Mouse (Mus musculus): ENCODE measurements around the gene Hrh2. TPM values are rescaled to one million over a fixed set of nuclear protein-coding genes. Genes with fewer than 3 reads are reported as not detected.

Hrh2 gene
- polyA plus RNA-seq, 1 experiment from 2014 or later, result 0.04 TPM

DNA sequence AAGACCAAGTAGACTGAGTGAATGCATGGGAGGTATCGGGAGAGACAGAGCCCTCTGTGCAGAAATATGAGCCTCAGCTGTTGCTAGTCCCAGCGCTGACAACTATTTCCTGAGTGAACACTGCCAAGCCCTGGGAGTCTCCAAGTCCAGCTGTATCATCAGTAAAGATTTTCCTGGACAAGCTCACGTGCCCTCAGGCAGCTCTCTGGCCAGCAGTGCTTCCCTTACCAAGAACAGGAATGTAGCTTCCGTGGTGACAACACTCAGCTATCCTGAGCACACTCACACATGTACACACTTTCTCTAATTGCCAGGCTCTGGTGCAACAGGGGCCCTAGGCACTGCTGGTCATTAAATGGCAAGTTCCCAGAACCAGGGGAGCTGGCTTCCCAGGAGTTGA is 57.1 kb downstream of the Hrh2 start:
- no peak overlapping the region for H3K9ac ChIP-seq (ENCODE audit: low read depth, low read length)
- no peak overlapping the region for H3K27ac ChIP-seq (ENCODE audit: low read depth, low read length)
- H3K9me3 ChIP-seq (ENCODE audit: control insufficient read depth), result no peaks in the 10 kb centered on the region
- H3K4me3 ChIP-seq (ENCODE audit: low read depth, low read length), result no peak overlapping the region
- no peak for ATAC-seq
- no peak for TF ChIP-seq CTCF (IDR thresholded peaks at IDR 0.05; ENCODE audit: low read depth)
- no peaks in the 10 kb centered on the region for H3K27me3 ChIP-seq (replicated peaks; ENCODE audit: control insufficient read depth, insufficient read depth, low read length)
- H3K4me1 ChIP-seq (replicated peaks; ENCODE audit: control insufficient read depth, insufficient read depth, low read length), result no peaks in the 10 kb centered on the region
- 37% methylated on average over 4 of the region's 4 CpGs for WGBS
- H3K36me3 ChIP-seq (ENCODE audit: control insufficient read depth, insufficient read depth), result no peaks in the 10 kb centered on the region
- H3K4me2 ChIP-seq (replicated peaks; ENCODE audit: low read depth), result no peak overlapping the region

DNA sequence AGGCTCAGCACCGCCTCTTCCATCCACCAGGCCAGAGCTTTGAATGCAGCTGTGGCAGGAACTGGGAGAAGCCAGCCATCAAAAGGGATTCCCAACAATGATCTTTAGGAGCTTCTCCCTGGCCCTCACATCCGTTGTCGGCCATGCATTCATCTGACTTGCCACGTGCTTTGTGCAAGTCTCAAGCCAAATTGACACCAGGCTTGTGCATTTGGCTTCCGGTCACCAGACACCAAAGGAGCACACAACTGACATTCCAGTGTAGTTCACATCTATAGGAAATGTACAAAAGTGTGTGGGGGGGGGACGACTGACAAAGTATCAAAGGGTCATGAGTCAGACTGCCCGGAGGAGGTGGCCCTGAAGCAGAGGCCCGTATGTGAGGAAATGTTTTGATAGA is 58.4 kb downstream of the Hrh2 start:
- Histone ChIP-seq H3K4me1 (replicated peaks; ENCODE audit: control insufficient read depth, insufficient read depth, low read length) (no peaks in the 10 kb centered on the region), H3K4me3 (ENCODE audit: low read depth, low read length) (no peak overlapping the region), H3K27ac (ENCODE audit: low read depth, low read length) (no peak overlapping the region), H3K9me3 (ENCODE audit: control insufficient read depth) (no peaks in the 10 kb centered on the region), H3K27me3 (replicated peaks; ENCODE audit: control insufficient read depth, insufficient read depth, low read length) (no peaks in the 10 kb centered on the region), H3K36me3 (ENCODE audit: control insufficient read depth, insufficient read depth) (no peaks in the 10 kb centered on the region), H3K9ac (ENCODE audit: low read depth, low read length) (no peak overlapping the region), H3K4me2 (replicated peaks; ENCODE audit: low read depth) (no peak overlapping the region)
- no peak for TF ChIP-seq CTCF (IDR thresholded peaks at IDR 0.05; ENCODE audit: low read depth)
- WGBS, result 64% methylated on average over 8 of the region's 8 CpGs
- no peak for ATAC-seq

DNA sequence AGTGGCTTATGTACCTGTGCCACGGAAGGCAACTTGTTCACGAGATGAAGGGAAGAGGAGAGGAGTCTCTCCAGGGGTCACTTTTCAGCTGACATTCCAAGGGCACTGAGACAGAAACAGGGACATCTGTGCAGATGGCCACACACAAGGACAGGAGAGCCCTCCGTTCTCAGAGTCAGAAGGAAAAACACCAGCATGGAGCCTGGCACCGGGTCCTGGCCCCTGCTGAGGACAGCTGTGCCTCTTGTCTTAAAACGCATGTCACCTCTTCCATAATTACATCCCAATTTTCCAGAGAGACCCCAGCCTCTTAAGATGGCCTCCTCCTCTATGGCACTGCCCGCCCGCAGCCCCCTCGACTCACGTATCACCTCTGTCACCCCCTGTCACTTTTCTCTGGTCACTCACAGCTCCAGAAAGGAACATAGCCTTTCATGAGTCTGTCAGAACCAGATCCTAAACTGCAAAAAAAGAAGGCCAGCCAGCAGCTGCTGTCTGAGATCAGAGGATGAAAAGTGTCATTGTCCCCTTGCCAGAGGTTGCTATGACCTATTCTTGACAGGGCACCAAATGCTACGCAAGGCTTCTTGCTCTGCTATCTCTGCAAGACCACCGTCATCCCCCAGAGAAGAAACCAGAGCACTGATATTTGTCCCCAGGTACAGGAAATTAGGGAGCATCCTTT is 59.8 kb downstream of the Hrh2 start:
- H3K4me3 ChIP-seq (ENCODE audit: low read depth, low read length), result no peak overlapping the region
- no peak for TF ChIP-seq CTCF (IDR thresholded peaks at IDR 0.05; ENCODE audit: low read depth)
- H3K36me3 ChIP-seq (ENCODE audit: control insufficient read depth, insufficient read depth), result no peaks in the 10 kb centered on the region
- no peak overlapping the region for H3K9ac ChIP-seq (ENCODE audit: low read depth, low read length)
- WGBS, result 87% methylated on average over 11 of the region's 11 CpGs
- H3K27ac ChIP-seq (ENCODE audit: low read depth, low read length), result no peak overlapping the region
- no peaks in the 10 kb centered on the region for H3K4me1 ChIP-seq (replicated peaks; ENCODE audit: control insufficient read depth, insufficient read depth, low read length)
- H3K9me3 ChIP-seq (ENCODE audit: control insufficient read depth), result no peaks in the 10 kb centered on the region
- no peak for ATAC-seq
- H3K4me2 ChIP-seq (replicated peaks; ENCODE audit: low read depth), result no peak overlapping the region
- no peaks in the 10 kb centered on the region for H3K27me3 ChIP-seq (replicated peaks; ENCODE audit: control insufficient read depth, insufficient read depth, low read length)

DNA sequence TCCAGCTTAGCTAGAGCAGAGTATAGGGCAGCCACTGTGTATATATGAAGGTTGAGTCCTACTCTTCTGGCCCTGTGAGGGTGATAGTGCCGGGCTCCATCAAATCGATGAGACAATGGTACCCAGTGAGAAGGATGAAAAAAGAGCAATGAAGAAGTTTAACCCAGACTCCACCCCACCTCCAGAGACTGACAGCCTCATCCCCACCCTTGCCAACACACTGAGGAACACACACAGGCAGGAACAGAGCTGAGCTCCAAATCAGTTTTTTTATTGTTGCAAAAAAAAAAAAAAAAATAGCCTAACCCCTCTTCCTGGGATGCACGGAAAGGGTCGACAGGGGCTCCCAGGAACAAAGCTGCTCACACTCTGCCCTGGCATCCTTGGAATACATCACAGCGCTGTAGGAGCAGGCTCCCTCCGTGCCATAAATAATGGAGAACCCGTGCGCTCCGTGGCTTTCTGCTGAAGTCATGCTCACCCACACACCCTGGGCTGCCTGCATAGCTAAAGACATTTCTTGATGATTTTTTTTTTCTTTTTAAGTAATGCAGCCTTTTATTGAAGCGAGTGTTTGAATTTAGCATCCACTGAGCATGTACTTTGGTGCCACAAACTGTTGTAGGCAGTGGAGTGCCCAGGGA is 65.8 kb downstream of the Hrh2 start:
- no peak overlapping the region for H3K4me2 ChIP-seq (replicated peaks; ENCODE audit: low read depth)
- ATAC-seq, result no peak
- no peaks in the 10 kb centered on the region for H3K4me1 ChIP-seq (replicated peaks; ENCODE audit: control insufficient read depth, insufficient read depth, low read length)
- no peaks in the 10 kb centered on the region for H3K9me3 ChIP-seq (ENCODE audit: control insufficient read depth)
- no peaks in the 10 kb centered on the region for H3K36me3 ChIP-seq (ENCODE audit: control insufficient read depth, insufficient read depth)
- no peaks in the 10 kb centered on the region for H3K27me3 ChIP-seq (replicated peaks; ENCODE audit: control insufficient read depth, insufficient read depth, low read length)
- no peak overlapping the region for H3K9ac ChIP-seq (ENCODE audit: low read depth, low read length)
- H3K27ac ChIP-seq (ENCODE audit: low read depth, low read length), result no peak overlapping the region
- TF ChIP-seq CTCF (IDR thresholded peaks at IDR 0.05; ENCODE audit: low read depth), result no peak
- WGBS, result 23% methylated on average over 10 of the region's 10 CpGs
- no peak overlapping the region for H3K4me3 ChIP-seq (ENCODE audit: low read depth, low read length)

DNA sequence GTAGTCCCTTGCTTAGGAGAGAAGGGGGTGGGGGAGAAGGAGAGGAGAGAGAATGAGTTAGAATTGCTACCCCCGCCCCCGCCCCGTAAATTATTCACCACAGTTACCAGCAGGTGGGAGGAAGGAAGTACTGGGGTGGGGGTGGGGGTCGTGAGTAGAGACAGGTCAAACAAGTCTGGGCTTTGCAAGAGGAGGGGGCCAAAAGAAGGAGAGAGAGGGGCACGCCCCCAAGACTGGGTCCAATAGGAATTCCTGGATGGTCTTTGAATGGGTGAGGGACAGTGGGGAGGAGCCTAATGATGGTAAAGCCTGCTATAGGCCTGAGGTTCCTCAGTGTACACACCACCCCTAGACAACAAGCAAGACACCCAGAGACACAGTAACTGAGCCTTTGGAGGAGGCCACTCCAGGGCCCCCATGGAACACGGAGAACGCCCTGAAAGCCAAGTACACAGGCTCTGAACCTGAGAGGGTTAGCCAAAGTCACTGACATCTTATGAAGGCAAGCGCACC is 66.4 kb downstream of the Hrh2 start:
- Histone ChIP-seq H3K36me3 (ENCODE audit: control insufficient read depth, insufficient read depth) (no peaks in the 10 kb centered on the region), H3K9me3 (ENCODE audit: control insufficient read depth) (no peaks in the 10 kb centered on the region), H3K9ac (ENCODE audit: low read depth, low read length) (no peak overlapping the region), H3K27ac (ENCODE audit: low read depth, low read length) (no peak overlapping the region), H3K4me2 (replicated peaks; ENCODE audit: low read depth) (no peak overlapping the region), H3K4me3 (ENCODE audit: low read depth, low read length) (no peak overlapping the region), H3K27me3 (replicated peaks; ENCODE audit: control insufficient read depth, insufficient read depth, low read length) (no peaks in the 10 kb centered on the region), H3K4me1 (replicated peaks; ENCODE audit: control insufficient read depth, insufficient read depth, low read length) (no peaks in the 10 kb centered on the region)
- 33% methylated on average over 8 of the region's 8 CpGs for WGBS
- no peak for ATAC-seq
- TF ChIP-seq CTCF (IDR thresholded peaks at IDR 0.05; ENCODE audit: low read depth), result no peak

DNA sequence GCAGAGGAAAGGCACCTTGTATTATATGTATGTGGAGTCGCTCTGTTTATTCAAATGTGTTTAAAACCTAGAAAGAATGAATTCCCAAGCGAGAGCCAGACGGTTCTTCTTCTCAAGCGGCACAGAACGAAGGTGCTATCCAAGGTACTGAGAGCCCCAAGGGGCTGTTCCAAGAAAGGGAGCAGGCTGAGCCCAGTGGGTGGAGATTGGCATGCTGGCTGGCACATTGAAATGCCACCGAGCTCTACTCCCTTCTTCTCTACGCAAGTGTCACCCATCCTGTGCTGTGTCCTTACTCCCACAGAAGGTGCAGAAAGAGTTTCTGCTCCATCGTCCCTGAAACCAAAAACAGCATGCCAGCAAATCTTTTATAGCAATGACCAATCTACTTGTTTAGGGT is 68.4 kb downstream of the Hrh2 start:
- Histone ChIP-seq H3K4me3 (ENCODE audit: low read depth, low read length) (no peak overlapping the region), H3K27me3 (replicated peaks; ENCODE audit: control insufficient read depth, insufficient read depth, low read length) (no peaks in the 10 kb centered on the region), H3K9me3 (ENCODE audit: control insufficient read depth) (no peaks in the 10 kb centered on the region), H3K4me2 (replicated peaks; ENCODE audit: low read depth) (no peak overlapping the region), H3K4me1 (replicated peaks; ENCODE audit: control insufficient read depth, insufficient read depth, low read length) (no peaks in the 10 kb centered on the region), H3K36me3 (ENCODE audit: control insufficient read depth, insufficient read depth) (no peaks in the 10 kb centered on the region), H3K27ac (ENCODE audit: low read depth, low read length) (no peak overlapping the region), H3K9ac (ENCODE audit: low read depth, low read length) (no peak overlapping the region)
- no peak for TF ChIP-seq CTCF (IDR thresholded peaks at IDR 0.05; ENCODE audit: low read depth)
- WGBS, result 24% methylated on average over 8 of the region's 8 CpGs
- no peak for ATAC-seq
